Mouse (Mus musculus) testis, adult 2 months (tissue): ENCODE measurements around the gene Spg7.

ENCODE experiments used
- CTCF ChIP-seq: fragments of 200-500 bp; IDR thresholded peaks from 2 replicates; pipeline ENCODE4 v1.5.1; 2012; ENCODE audit warnings: low read depth, mild to moderate bottlenecking, inconsistent platforms, low read length, moderate library complexity; ENCODE audit not compliant: control insufficient read depth, insufficient read depth, insufficient replicate concordance
- POLR2A ChIP-seq: fragments of 200-500 bp; IDR thresholded peaks from 2 replicates; pipeline ENCODE4 v1.6.1; 2012; ENCODE audit warnings: low read depth, mild to moderate bottlenecking, inconsistent platforms, low read length, moderate library complexity; ENCODE audit not compliant: control insufficient read depth

- TF ChIP-seq CTCF, result no peak
- TF ChIP-seq POLR2A, result no peak
Measured at GRCm38 (mm10) chr8:123031321-123031978, 31.3 kb upstream of the Spg7 start.
